In the genomic region with DNA sequence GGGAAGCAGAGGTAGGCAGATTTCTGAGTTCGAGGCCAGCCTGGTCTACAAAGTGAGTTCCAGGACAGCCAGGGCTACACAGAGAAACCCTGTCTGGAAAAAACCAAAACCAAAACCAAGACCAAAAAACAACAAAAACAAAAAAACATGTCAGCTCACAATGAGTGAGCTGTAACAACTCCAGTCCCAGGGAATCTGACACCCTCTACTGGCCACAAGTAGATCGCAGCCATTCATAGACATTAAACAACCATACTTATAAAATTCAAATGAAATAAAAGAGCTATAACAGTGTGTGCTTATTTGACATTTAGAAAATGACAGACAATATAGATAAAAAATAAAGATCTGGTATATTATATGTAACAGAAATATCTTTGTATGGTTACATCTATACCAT, we compare ENCODE assay signal across 9 mouse cellular contexts. TPM values are rescaled to one million over a fixed set of nuclear protein-coding genes. Genes with fewer than 3 reads are reported as not detected.
DNase-seq lines count a peak whose midpoint lies in the region; ATAC-seq and TF ChIP-seq lines count a peak whose summit lies in the region.
"Had no signal": no experiment of that assay in that cellular context is flagged by ENCODE, and none has a peak within 500 bp of the region (broad histone marks: within the 10 kb centered on the region; RNA-seq: fewer than 3 reads in every experiment).

No protein-coding gene starts in this region.

- 88% methylated on average over 2 of the region's 2 CpGs for WGBS in heart, embryonic 10.5 days
- 91% methylated on average over 2 of the region's 2 CpGs for WGBS in forebrain, embryonic 12.5 days

- H3K4me2 ChIP-seq in forebrain, embryonic 12.5 days = no peak overlapping the region
- H3K4me2 ChIP-seq: hindbrain, embryonic 15.5 days had no signal

- ATAC-seq in G1E (ENCODE audit: extremely low read depth, insufficient number of reproducible peaks, low FRiP score, poor library complexity, severe bottlenecking) = peak; percentile 55
- ATAC-seq in erythroblast, adult 5-6 weeks (replicated peaks; ENCODE audit: low FRiP score, poor library complexity, severe bottlenecking) = peak; percentile 90
- ATAC-seq in forebrain, embryonic 12.5 days (ENCODE audit: low FRiP score) = no peak

- H3K4me1 ChIP-seq in heart, embryonic 10.5 days = no peaks in the 10 kb centered on the region
- H3K4me1 ChIP-seq in G1E (ENCODE audit: insufficient read depth, low read depth, low read length) = peaks cover 9% of the 10 kb centered on the region
- no peaks in the 10 kb centered on the region for H3K4me1 ChIP-seq in forebrain, embryonic 12.5 days
- H3K4me1 ChIP-seq: hindbrain, embryonic 15.5 days had no signal

- intact Hi-C loops in heart, postnatal 10 days (cut with DNase I) = no loop called here

- TF ChIP-seq CTCF in G1E (IDR thresholded peaks at IDR 0.05; ENCODE audit: low read depth, low read length) = peak; percentile 59

- H3K9ac ChIP-seq in forebrain, embryonic 12.5 days = no peak overlapping the region
- H3K9ac ChIP-seq: hindbrain, embryonic 15.5 days had no signal

- H3K36me3 ChIP-seq in heart, embryonic 10.5 days = peaks cover 82% of the 10 kb centered on the region
- H3K36me3 ChIP-seq in G1E (replicated peaks) = peaks cover 89% of the 10 kb centered on the region
- H3K36me3 ChIP-seq in forebrain, embryonic 12.5 days (replicated peaks) = peaks cover 63% of the 10 kb centered on the region

- no peak overlapping the region for H3K27ac ChIP-seq in heart, embryonic 10.5 days
- H3K27ac ChIP-seq in forebrain, embryonic 12.5 days = no peak overlapping the region
- H3K27ac ChIP-seq: hindbrain, embryonic 15.5 days had no signal

- H3K9me3 ChIP-seq in heart, embryonic 10.5 days = no peaks in the 10 kb centered on the region
- no peaks in the 10 kb centered on the region for H3K9me3 ChIP-seq in G1E (replicated peaks)
- no peaks in the 10 kb centered on the region for H3K9me3 ChIP-seq in forebrain, embryonic 12.5 days
- H3K9me3 ChIP-seq: hindbrain, embryonic 15.5 days had no signal

- peak; percentile 18 to 49 for DNase-seq in heart, postnatal 10 days
- no peak for DNase-seq in heart, embryonic 10.5 days (ENCODE audit: low spot score)
- DNase-seq in 3T3-L1 (ENCODE audit: low read depth, low spot score) (peak; percentile 76), G1E (ENCODE audit: low spot score) (no peak)
- peak; percentile 18 for DNase-seq in mesoderm, embryonic 11.5 days (ENCODE audit: low read depth, low spot score)
- DNase-seq in frontal cortex, postnatal 25 days (ENCODE audit: low spot score in 2 of 2) = no peak

- H3K4me3 ChIP-seq in heart, embryonic 10.5 days = no peak overlapping the region
- H3K4me3 ChIP-seq in G1E (ENCODE audit: low read depth, low read length) = no peak overlapping the region
- H3K4me3 ChIP-seq in forebrain, embryonic 12.5 days (replicated peaks) = no peak overlapping the region
- H3K4me3 ChIP-seq: hindbrain, embryonic 15.5 days had no signal

- no peaks in the 10 kb centered on the region for H3K27me3 ChIP-seq in heart, embryonic 10.5 days (ENCODE audit: insufficient read depth, poor library complexity, severe bottlenecking)
- H3K27me3 ChIP-seq in G1E (ENCODE audit: insufficient read depth, low read length) = no peaks in the 10 kb centered on the region
- no peaks in the 10 kb centered on the region for H3K27me3 ChIP-seq in forebrain, embryonic 12.5 days
- H3K27me3 ChIP-seq: hindbrain, embryonic 15.5 days had no signal

RNA-seq across cellular contexts. Expression of gene Nemf, which starts 23.4 kb away (rescaled TPM):
- 10 to 100 TPM; 29.1 to 32.4 TPM for total RNA-seq in heart, postnatal 10 days (2021)
- polyA plus RNA-seq in heart, embryonic 10.5 days (2016; fragmentation: Nextera tagmentation; extraction: Ambion mirVana) = 68.1 and 78.1 TPM in 2 replicates
- total RNA-seq in G1E (2014; fragmentation: Nextera tagmentation) (149 and 150 TPM in 2 replicates), G1E (2017) (103 and 128 TPM in 2 replicates)
- 2.9 and 4.9 TPM in 2 replicates for polyA plus RNA-seq in G1E (2012)
- total RNA-seq in erythroblast, adult 5-6 weeks (2015; ENCODE audit: low replicate concordance) = 55.8 and 64.0 TPM in 2 replicates
- 73.7 and 120 TPM in 2 replicates for total RNA-seq in erythroblast, adult 5-6 weeks (2017; ENCODE audit: low replicate concordance)
- 93.3 and 98.4 TPM in 2 replicates for polyA plus RNA-seq in forebrain, embryonic 12.5 days (2016; fragmentation: Nextera tagmentation; extraction: Ambion mirVana)

RNA-seq across cellular contexts. Expression of gene Klhdc2, which starts 37.1 kb away (rescaled TPM):
- 100 to 1,000 TPM in 1 of 2 experiments, 10 to 100 TPM in 1; 98.4 to 101 TPM for total RNA-seq in heart, postnatal 10 days (2021)
- 142 and 162 TPM in 2 replicates for polyA plus RNA-seq in heart, embryonic 10.5 days (2016; fragmentation: Nextera tagmentation; extraction: Ambion mirVana)
- total RNA-seq in G1E (2014; fragmentation: Nextera tagmentation) (129 and 134 TPM in 2 replicates), G1E (2017) (127 and 141 TPM in 2 replicates)
- 33.6 and 41.4 TPM in 2 replicates for polyA plus RNA-seq in G1E (2012)
- 47.8 and 63.7 TPM in 2 replicates for total RNA-seq in erythroblast, adult 5-6 weeks (2015; ENCODE audit: low replicate concordance)
- 61.5 and 62.0 TPM in 2 replicates for total RNA-seq in erythroblast, adult 5-6 weeks (2017; ENCODE audit: low replicate concordance)
- polyA plus RNA-seq in forebrain, embryonic 12.5 days (2016; fragmentation: Nextera tagmentation; extraction: Ambion mirVana) = 243 and 245 TPM in 2 replicates

RNA-seq across cellular contexts. Expression of gene Arf6, which starts 38.4 kb away (rescaled TPM):
- total RNA-seq in heart, postnatal 10 days (2021) = 10 to 100 TPM; 77.1 to 81.6 TPM
- polyA plus RNA-seq in heart, embryonic 10.5 days (2016; fragmentation: Nextera tagmentation; extraction: Ambion mirVana) = 37.1 and 50.4 TPM in 2 replicates
- total RNA-seq in G1E (2014; fragmentation: Nextera tagmentation) = 179 and 195 TPM in 2 replicates
- total RNA-seq in G1E (2017) = 123 and 153 TPM in 2 replicates
- 360 and 373 TPM in 2 replicates for polyA plus RNA-seq in G1E (2012)
- 21.1 and 28.2 TPM in 2 replicates for total RNA-seq in erythroblast, adult 5-6 weeks (2015; ENCODE audit: low replicate concordance)
- 36.5 and 49.0 TPM in 2 replicates for total RNA-seq in erythroblast, adult 5-6 weeks (2017; ENCODE audit: low replicate concordance)
- 46.8 and 54.6 TPM in 2 replicates for polyA plus RNA-seq in forebrain, embryonic 12.5 days (2016; fragmentation: Nextera tagmentation; extraction: Ambion mirVana)

RNA-seq across cellular contexts. Expression of gene Gm9887, which starts 38.7 kb away (rescaled TPM):
- total RNA-seq in heart, postnatal 10 days (2021) = 1 to 10 TPM in 1 of 2 experiments, under 1 TPM in 1; 0.89 to 1.2 TPM
- 0.95 and 1.8 TPM in 2 replicates for polyA plus RNA-seq in heart, embryonic 10.5 days (2016; fragmentation: Nextera tagmentation; extraction: Ambion mirVana)
- total RNA-seq in G1E (2014; fragmentation: Nextera tagmentation) (not detected in 2 replicates), G1E (2017) (0.87 and 0.93 TPM in 2 replicates)
- 0.79 and 1.6 TPM in 2 replicates for polyA plus RNA-seq in G1E (2012)
- total RNA-seq in erythroblast, adult 5-6 weeks (2015; ENCODE audit: low replicate concordance) = not detected in 2 replicates
- not detected in 2 replicates for total RNA-seq in erythroblast, adult 5-6 weeks (2017; ENCODE audit: low replicate concordance)
- 2.1 and 2.3 TPM in 2 replicates for polyA plus RNA-seq in forebrain, embryonic 12.5 days (2016; fragmentation: Nextera tagmentation; extraction: Ambion mirVana)

Comparison
In these comparisons a context has a peak if more than half of its experiments do, and no peak if none do; other contexts are left out.
1. DNase-seq: peak in heart, postnatal 10 days (2 of 2), 3T3-L1 (single experiment) and mesoderm, embryonic 11.5 days (single experiment); none in heart, embryonic 10.5 days (single experiment), G1E (single experiment) and frontal cortex, postnatal 25 days (0 of 2).